Mouse (Mus musculus) heart, postnatal 0 days (tissue): Measurements from ENCODE around the gene Kif21b. TPM values are rescaled to one million over a fixed set of nuclear protein-coding genes. Genes with fewer than 3 reads are reported as not detected.

Experiments used
- ATAC-seq: fragments of 200-750 bp; cut with Nextera tagmentation; 2 replicates; pipeline ENCODE4 v1.8.0; 2017; ENCODE audit warnings: low read depth, moderate number of reproducible peaks, moderate library complexity; ENCODE audit not compliant: insufficient read depth
- DNase-seq: peaks from one replicate; pipeline ENCODE4 v3.0.0-alpha.2; 2016; ENCODE audit warnings: low spot score
- H3K27ac ChIP-seq: fragments of 300-500 bp; sonication (generic); 2 replicates; pipeline ENCODE4 v1.5.1; 2014; ENCODE audit warnings: low read depth, mild to moderate bottlenecking
- H3K27me3 ChIP-seq: fragments of 300-500 bp; sonication (generic); 2 replicates; pipeline ENCODE4 v1.6.1; 2014; ENCODE audit warnings: low read length, mixed read lengths; ENCODE audit not compliant: control insufficient read depth, insufficient read depth
- H3K36me3 ChIP-seq: fragments of 300-500 bp; sonication (generic); replicated peaks from 2 replicates; pipeline ENCODE4 v1.6.1; 2014; ENCODE audit warnings: low read length, mixed read lengths; ENCODE audit not compliant: control insufficient read depth, insufficient read depth
- H3K4me1 ChIP-seq: fragments of 300-500 bp; sonication (generic); 2 replicates; pipeline ENCODE4 v1.6.1; 2014; ENCODE audit warnings: antibody characterized with exemption; ENCODE audit not compliant: control insufficient read depth, insufficient read depth
- H3K4me2 ChIP-seq: fragments of 300-500 bp; sonication (generic); 2 replicates; pipeline ENCODE4 v1.6.1; 2014; ENCODE audit warnings: low read depth, mild to moderate bottlenecking, low read length, moderate library complexity
- H3K4me3 ChIP-seq: fragments of 300-500 bp; sonication (generic); 2 replicates; pipeline ENCODE4 v1.5.1; 2014; ENCODE audit warnings: low read depth, low read length
- H3K9ac ChIP-seq: fragments of 300-500 bp; sonication (generic); replicated peaks from 2 replicates; pipeline ENCODE4 v1.6.1; 2014; ENCODE audit warnings: low read depth, low read length, mixed read lengths
- H3K9me3 ChIP-seq: fragments of 300-500 bp; sonication (generic); replicated peaks from 2 replicates; pipeline ENCODE4 v1.6.1; 2016; ENCODE audit warnings: low read length; ENCODE audit not compliant: control insufficient read depth
- CTCF ChIP-seq: IDR thresholded peaks from 2 replicates; pipeline ENCODE4 v1.5.1; 2016; ENCODE audit warnings: antibody characterized with exemption, control low read depth, low read depth
- EP300 ChIP-seq: IDR thresholded peaks from 2 replicates; pipeline ENCODE4 v1.6.1; 2016; ENCODE audit warnings: antibody characterized with exemption, low read depth
- WGBS: fragments of 180-500 bp; shearing (Covaris S2); extraction: QIAGEN DNeasy Blood & Tissue Kit; methylation state at CpG from one replicate; pipeline ENCODE4 v1.1.7; 2014; 5-methylcytosine and 5-hydroxymethylcytosine counted together
- polyA plus RNA-seq: library from polyadenylated mRNA; unstranded; fragments of >200 nt; fragmentation: Nextera tagmentation; extraction: Ambion mirVana; gene quantifications from 2 replicates; pipeline ENCODE4 v1.2.1, GENCODE M21; 2015
- total RNA-seq: library from RNA; depleted of rRNA; stranded (reverse); fragments of >200 nt; gene quantifications from 2 replicates; pipeline ENCODE4 v1.2.3, GENCODE M21; 2014; ENCODE audit warnings: low replicate concordance

The Kif21b gene
- total and polyA plus RNA-seq, 2 experiments from 2014 or later, result 0.26 to 0.38 TPM

GRCm38 (mm10) chr1:136130107-136130506 lies 1.1 kb upstream of the Kif21b start:
- Histone ChIP-seq H3K36me3 (no peaks in the 10 kb centered on the region), H3K9ac (no peak overlapping the region), H3K4me3 (no peak overlapping the region), H3K9me3 (no peaks in the 10 kb centered on the region), H3K27ac (no peak overlapping the region), H3K4me2 (no peak overlapping the region), H3K27me3 (peaks cover 15% of the 10 kb centered on the region), H3K4me1 (peaks cover 33% of the 10 kb centered on the region)
- no peak for TF ChIP-seq EP300
- ATAC-seq (no peak), DNase-seq (no peak)
- WGBS, result 73% methylated on average over 3 of the region's 3 CpGs

GRCm38 (mm10) chr1:136131603-136132291 lies 558 bp downstream of the Kif21b start:
- Histone ChIP-seq H3K9ac (peak overlapping the region; percentile 58; the same call in 1 of the 2 replicates), H3K27me3 (peaks cover 15% of the 10 kb centered on the region), H3K36me3 (no peaks in the 10 kb centered on the region), H3K4me1 (peaks cover 38% of the 10 kb centered on the region), H3K9me3 (no peaks in the 10 kb centered on the region), H3K27ac (peak overlapping the region; percentile 7; the same call in 1 of the 2 replicates), H3K4me3 (peak overlapping the region; percentile 68), H3K4me2 (peak overlapping the region; percentile 99)
- 4% methylated on average over 43 of the region's 43 CpGs for WGBS
- no peak for DNase-seq
- ATAC-seq, result no peak
- TF ChIP-seq EP300, result no peak

GRCm38 (mm10) chr1:136132386-136133201 lies 1.4 kb downstream of the Kif21b start:
- peaks cover 45% of the 10 kb centered on the region for H3K4me1 ChIP-seq
- H3K9me3 ChIP-seq, result no peaks in the 10 kb centered on the region
- peaks cover 15% of the 10 kb centered on the region for H3K27me3 ChIP-seq
- no peak overlapping the region for H3K27ac ChIP-seq
- ATAC-seq (no peak), DNase-seq (no peak)
- H3K36me3 ChIP-seq, result no peaks in the 10 kb centered on the region
- H3K9ac ChIP-seq, result peak overlapping the region; percentile 58; the same call in 1 of the 2 replicates
- H3K4me2 ChIP-seq, result peak overlapping the region; percentile 99
- 59% methylated on average over 10 of the region's 10 CpGs for WGBS
- TF ChIP-seq EP300 (no peak), CTCF (no peak)
- peak overlapping the region; percentile 68 for H3K4me3 ChIP-seq

DNA sequence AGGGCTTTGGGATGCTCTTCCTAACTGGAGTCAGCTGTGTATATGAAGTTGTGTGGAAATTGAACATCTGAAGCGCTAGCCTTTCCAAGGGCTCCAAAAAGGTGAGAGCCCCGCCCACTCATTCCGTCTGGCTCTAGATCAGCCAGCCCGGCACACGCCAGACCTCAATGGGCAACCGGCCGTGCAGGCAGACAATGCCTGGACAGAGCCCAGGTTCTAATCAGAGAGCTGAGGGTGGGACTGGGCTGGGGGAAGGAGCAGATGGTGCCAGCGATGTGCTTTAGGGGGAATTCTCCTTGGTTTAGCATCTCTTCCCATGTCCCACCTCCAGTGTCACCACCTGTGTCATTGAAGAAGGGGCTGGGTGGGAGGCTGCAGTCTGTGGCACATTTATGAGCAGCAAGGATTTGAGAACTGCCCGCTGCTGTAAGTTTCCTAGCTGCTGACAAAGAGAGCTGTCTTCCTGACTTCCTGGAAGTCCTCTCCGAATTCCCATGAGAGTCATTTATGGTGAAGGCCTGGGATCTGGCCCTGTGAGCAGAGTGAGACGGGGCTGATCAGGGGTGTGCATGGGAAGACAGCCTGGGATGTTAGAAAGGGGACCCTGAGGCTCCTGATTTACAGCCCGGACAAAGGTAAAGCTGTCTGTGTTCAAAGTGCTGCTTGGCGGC lies 2.5 kb downstream of the Kif21b start:
- TF ChIP-seq CTCF, result no peak
- no peak for TF ChIP-seq EP300
- Histone ChIP-seq H3K4me1 (peaks cover 46% of the 10 kb centered on the region), H3K4me2 (peak overlapping the region; percentile 29; the same call in 1 of the 2 replicates), H3K27ac (no peak overlapping the region), H3K9me3 (no peaks in the 10 kb centered on the region), H3K27me3 (peaks cover 15% of the 10 kb centered on the region), H3K4me3 (no peak overlapping the region), H3K9ac (no peak overlapping the region), H3K36me3 (no peaks in the 10 kb centered on the region)
- WGBS, result 51% methylated on average over 13 of the region's 13 CpGs
- no peak for ATAC-seq
- no peak for DNase-seq

- WGBS, result 54% methylated on average over 2 of the region's 2 CpGs
- H3K9ac ChIP-seq, result no peak overlapping the region
Measured at GRCm38 (mm10) chr1:136134547-136134946, 3.4 kb downstream of the Kif21b start.

More at GRCm38 (mm10) chr1:136134547-136134946, 3.4 kb downstream of the Kif21b start:
- Histone ChIP-seq H3K9me3 (no peaks in the 10 kb centered on the region), H3K4me2 (no peak overlapping the region; the same call in 1 of the 2 replicates), H3K36me3 (no peaks in the 10 kb centered on the region), H3K4me1 (peaks cover 50% of the 10 kb centered on the region), H3K27ac (peak overlapping the region; percentile 44; the same call in 1 of the 2 replicates), H3K27me3 (peaks cover 15% of the 10 kb centered on the region), H3K4me3 (no peak overlapping the region; the same call in 1 of the 2 replicates)
- no peak for TF ChIP-seq EP300
- no peak for TF ChIP-seq CTCF
- DNase-seq (no peak), ATAC-seq (no peak)
